ENCODE assay signal across 23 mouse cellular contexts in genomic region chr5:66784624-66785361, GRCm38 (mm10). TPM values are rescaled to one million over a fixed set of nuclear protein-coding genes. Genes with fewer than 3 reads are reported as not detected.
A peak's percentile ranks its signal among the peaks of the same experiment; 100 is the strongest.
DNase-seq lines count a peak whose midpoint lies in the region; ATAC-seq and TF ChIP-seq lines count a peak whose summit lies in the region.
"Had no signal": no experiment of that assay in that cellular context is flagged by ENCODE, and none has a peak within 500 bp of the region (broad histone marks: within the 10 kb centered on the region; RNA-seq: fewer than 3 reads in every experiment).

No protein-coding gene starts in this region.

- H3K27me3 ChIP-seq in limb, embryonic 15.5 days, result no peaks in the 10 kb centered on the region
- H3K27me3 ChIP-seq in limb, embryonic 10.5 days (ENCODE audit: low read depth, poor library complexity, severe bottlenecking), result no peaks in the 10 kb centered on the region
- no peaks in the 10 kb centered on the region for H3K27me3 ChIP-seq in CH12.LX (replicated peaks)
- H3K27me3 ChIP-seq in hindbrain, embryonic 11.5 days (ENCODE audit: control insufficient read depth, insufficient read depth, low read length), result no peaks in the 10 kb centered on the region
- H3K27me3 ChIP-seq: embryonic facial prominence, embryonic 12.5 days; forebrain, embryonic 15.5 days; hindbrain, embryonic 13.5 days; Patski had no signal

- WGBS in limb, embryonic 15.5 days, result 62% methylated on average over 9 of the region's 9 CpGs
- WGBS in limb, embryonic 10.5 days, result 66% methylated on average over 9 of the region's 9 CpGs
- 77% methylated on average over 9 of the region's 9 CpGs for WGBS in hindbrain, embryonic 11.5 days

- TF ChIP-seq EP300 in CH12.LX (IDR thresholded peaks at IDR 0.05; ENCODE audit: low read length), result no peak

- H3K4me1 ChIP-seq in limb, embryonic 15.5 days, result peaks cover 17% of the 10 kb centered on the region; the same call in 1 of the 2 replicates
- H3K4me1 ChIP-seq in limb, embryonic 10.5 days, result peaks cover 16% of the 10 kb centered on the region
- 0 out of 4 replicates have a peak, but pooled peaks cover 0 to 3% of the 10 kb centered on the region in 2 experiments for H3K4me1 ChIP-seq in CH12.LX (ENCODE audit: control insufficient read depth in 1 of 2, insufficient read depth in 2 of 2)
- no peaks in the 10 kb centered on the region for H3K4me1 ChIP-seq in brown adipose tissue, adult 24 weeks (ENCODE audit: control insufficient read depth, insufficient read depth, insufficient read length, low read length)
- no peaks in the 10 kb centered on the region for H3K4me1 ChIP-seq in hindbrain, embryonic 11.5 days (replicated peaks; ENCODE audit: control insufficient read depth, insufficient read depth, low read length)
- H3K4me1 ChIP-seq: embryonic facial prominence, embryonic 12.5 days; forebrain, embryonic 15.5 days; heart, embryonic 10.5 days; hindbrain, embryonic 13.5 days had no signal

- H3K9me3 ChIP-seq in limb, embryonic 15.5 days, result no peaks in the 10 kb centered on the region
- H3K9me3 ChIP-seq in limb, embryonic 10.5 days (replicated peaks), result no peaks in the 10 kb centered on the region
- no peaks in the 10 kb centered on the region for H3K9me3 ChIP-seq in CH12.LX (replicated peaks; ENCODE audit: low read length)
- no peaks in the 10 kb centered on the region for H3K9me3 ChIP-seq in hindbrain, embryonic 11.5 days (ENCODE audit: control insufficient read depth, low read length)
- H3K9me3 ChIP-seq: embryonic facial prominence, embryonic 12.5 days; forebrain, embryonic 15.5 days; heart, embryonic 10.5 days; hindbrain, embryonic 13.5 days had no signal

- in situ Hi-C loops in CH12.LX (cut with MboI; ENCODE audit: low pct_ligation_motif_present, low pct_unique_long_range_greater_than_20kb, low sequenced_read_pairs), result no loop called here

- no peak overlapping the region for H3K4me3 ChIP-seq in limb, embryonic 15.5 days
- no peak overlapping the region for H3K4me3 ChIP-seq in limb, embryonic 10.5 days
- no peak overlapping the region for H3K4me3 ChIP-seq in CH12.LX (replicated peaks in 1 of 3; ENCODE audit: low read depth in 2 of 3, low read length in 2 of 3, poor library complexity in 1 of 3)
- H3K4me3 ChIP-seq in brown adipose tissue, adult 24 weeks (ENCODE audit: insufficient read depth, low read depth, low read length), result peak overlapping the region; percentile 41
- H3K4me3 ChIP-seq in hindbrain, embryonic 11.5 days (ENCODE audit: low read depth, low read length), result no peak overlapping the region
- H3K4me3 ChIP-seq in left cerebral cortex, adult 2 months, result no peak overlapping the region
- H3K4me3 ChIP-seq: embryonic facial prominence, embryonic 12.5 days; forebrain, embryonic 15.5 days; heart, embryonic 10.5 days; hindbrain, embryonic 13.5 days had no signal

- no peaks in the 10 kb centered on the region for H3K36me3 ChIP-seq in limb, embryonic 15.5 days
- no peaks in the 10 kb centered on the region for H3K36me3 ChIP-seq in limb, embryonic 10.5 days
- no peaks in the 10 kb centered on the region for H3K36me3 ChIP-seq in CH12.LX (replicated peaks in 1 of 2; ENCODE audit: control insufficient read depth in 1 of 2, insufficient read depth in 1 of 2, low read length in 1 of 2)
- no peaks in the 10 kb centered on the region for H3K36me3 ChIP-seq in hindbrain, embryonic 11.5 days (ENCODE audit: control insufficient read depth, insufficient read depth, low read length)
- H3K36me3 ChIP-seq: embryonic facial prominence, embryonic 12.5 days; forebrain, embryonic 15.5 days; heart, embryonic 10.5 days; hindbrain, embryonic 13.5 days had no signal

- TF ChIP-seq POLR2A in CH12.LX (IDR thresholded peaks at IDR 0.05; ENCODE audit: low read depth, low read length), result no peak

- no peak for TF ChIP-seq CTCF in CH12.LX (conservative IDR thresholded peaks at IDR 0.05 in 1 of 2, IDR thresholded peaks at IDR 0.05 in 1 of 2; ENCODE audit: low read depth in 2 of 2, low read length in 2 of 2)
- no peak for TF ChIP-seq CTCF in left cerebral cortex, adult 2 months (IDR thresholded peaks at IDR 0.05)

- intact Hi-C loops in left cerebral cortex, adult 2 months (cut with DNase I), result no loop called here

- H3K79me2 ChIP-seq in CH12.LX (replicated peaks; ENCODE audit: control insufficient read depth, extremely low read depth, insufficient read depth, poor library complexity, severe bottlenecking), result no peaks in the 10 kb centered on the region

- H3K4me2 ChIP-seq in limb, embryonic 15.5 days, result no peak overlapping the region
- no peak overlapping the region for H3K4me2 ChIP-seq in CH12.LX (ENCODE audit: insufficient read depth, low read depth, poor library complexity, severe bottlenecking)
- no peak overlapping the region for H3K4me2 ChIP-seq in hindbrain, embryonic 11.5 days (replicated peaks; ENCODE audit: low read depth, low read length)
- H3K4me2 ChIP-seq: embryonic facial prominence, embryonic 12.5 days; forebrain, embryonic 15.5 days; hindbrain, embryonic 13.5 days had no signal

- dilution Hi-C loops in CH12.LX (cut with MboI; ENCODE audit: extremely low pct_ligation_motif_present, extremely low pct_unique_long_range_greater_than_20kb, low sequenced_read_pairs), result no loop called here

- TF ChIP-seq RAD21 in CH12.LX (IDR thresholded peaks at IDR 0.05; ENCODE audit: low read depth, low read length), result no peak

- no peak for ATAC-seq in limb, embryonic 15.5 days (ENCODE audit: insufficient number of reproducible peaks, low FRiP score, low TSS enrichment, low read depth)
- ATAC-seq in hindbrain, embryonic 11.5 days (ENCODE audit: low FRiP score), result no peak
- ATAC-seq: CD4-positive, CD25-positive, alpha-beta regulatory T cell, adult 4 months; forebrain, embryonic 15.5 days; Patski had no signal

- H3K27ac ChIP-seq in limb, embryonic 15.5 days, result peak overlapping the region; percentile 17; the same call in 1 of the 2 replicates
- H3K27ac ChIP-seq in limb, embryonic 10.5 days, result no peak overlapping the region
- no peak overlapping the region for H3K27ac ChIP-seq in CH12.LX (ENCODE audit: insufficient read depth, low read depth)
- H3K27ac ChIP-seq in brown adipose tissue, adult 24 weeks (replicated peaks; ENCODE audit: low read depth, low read length), result no peak overlapping the region
- no peak overlapping the region for H3K27ac ChIP-seq in hindbrain, embryonic 11.5 days (ENCODE audit: low read depth, low read length)
- no peak overlapping the region for H3K27ac ChIP-seq in left cerebral cortex, adult 2 months
- H3K27ac ChIP-seq: embryonic facial prominence, embryonic 12.5 days; forebrain, embryonic 15.5 days; heart, embryonic 10.5 days; hindbrain, embryonic 13.5 days had no signal

- DNase-seq in limb, embryonic 10.5 days (ENCODE audit: low spot score), result no peak
- DNase-seq in CH12.LX (ENCODE audit: extremely low read depth), result no peak
- DNase-seq in lung, postnatal 36 days, result peak; percentile 40
- no peak for DNase-seq in hindbrain, embryonic 11.5 days (ENCODE audit: low spot score)
- no peak for DNase-seq in left cerebral cortex, adult 2 months (ENCODE audit: extremely low spot score in 1 of 2, low spot score in 2 of 2)
- DNase-seq: adrenal gland, adult 8-10 months; B cell, adult 2 months; cerebellum, adult 11 months; cerebellum, adult 8-10 months; cerebellum, postnatal 14 days; gastrocnemius, postnatal 10 days; heart, adult 18-20 months; heart, postnatal 10 days; heart, postnatal 4 days had no signal

- H3K9ac ChIP-seq in limb, embryonic 15.5 days, result no peak overlapping the region
- no peak overlapping the region for H3K9ac ChIP-seq in CH12.LX (ENCODE audit: insufficient read depth, low read depth)
- no peak overlapping the region for H3K9ac ChIP-seq in hindbrain, embryonic 11.5 days (ENCODE audit: low read depth, low read length)
- H3K9ac ChIP-seq: embryonic facial prominence, embryonic 12.5 days; forebrain, embryonic 15.5 days; hindbrain, embryonic 13.5 days had no signal

TF ChIP-seq in CH12.LX, 34 proteins besides CTCF, POLR2A, EP300 and RAD21:
- TF ChIP-seq CHD2 (IDR thresholded peaks at IDR 0.05; ENCODE audit: low read length) (0 out of 2 replicates have a peak, but pooled peaks have one; percentile 19), NRF1 (IDR thresholded peaks at IDR 0.05; ENCODE audit: low read depth, low read length) (no peak)

RNA-seq across cellular contexts. Expression of gene Limch1, which starts 39.2 kb away (rescaled TPM):
- polyA plus RNA-seq in limb, embryonic 15.5 days (2015; fragmentation: Nextera tagmentation; extraction: Ambion mirVana), result 70.0 and 71.8 TPM in 2 replicates
- 21.8 and 28.9 TPM in 2 replicates for polyA plus RNA-seq in limb, embryonic 10.5 days (2016; fragmentation: Nextera tagmentation; extraction: Ambion mirVana)
- total RNA-seq in CH12.LX (2012; rRNA removed) (not detected in 2 replicates), CH12.LX (2014; rRNA removed) (0.05 and 0.27 TPM in 2 replicates)
- 0.08 TPM in 1 of 2 replicates, not detected in the other for polyA plus RNA-seq in CH12.LX (2012; ENCODE audit: insufficient read length, low read depth)
- polyA plus RNA-seq in brown adipose tissue, adult 24 weeks (2012; ENCODE audit: insufficient read depth, insufficient read length, missing spikeins), result 15.4 and 18.3 TPM in 2 replicates
- 60.7 and 81.7 TPM in 2 replicates for polyA plus RNA-seq in hindbrain, embryonic 11.5 days (2014; fragmentation: Nextera tagmentation; extraction: Ambion mirVana)
- 100 to 1,000 TPM; 121 to 127 TPM for total RNA-seq in left cerebral cortex, adult 2 months (2021)
- total RNA-seq: common myeloid progenitor, adult 5-6 weeks had no signal
- polyA plus RNA-seq: CD4-positive, CD25-positive, alpha-beta regulatory T cell, adult 4 months had no signal

Comparison
In these comparisons a context has a peak if more than half of its experiments do, and no peak if none do; other contexts are left out.
1. RNA of gene Limch1, which starts 39.2 kb away (polyA plus RNA-seq): 60.7 to 81.7 TPM in hindbrain, embryonic 11.5 days, 70.0 to 71.8 TPM in limb, embryonic 15.5 days, 21.8 to 28.9 TPM in limb, embryonic 10.5 days and 15.4 to 18.3 TPM in brown adipose tissue, adult 24 weeks; 0.08 TPM in CH12.LX; every median in the first group is over 10 times any median in the second.